Mouse (Mus musculus) liver, adult (tissue): ENCODE measurements around the gene Otop1.
A peak's percentile ranks its signal among the peaks of the same experiment; 100 is the strongest.

Experiments used
- GATA4 ChIP-seq: IDR thresholded peaks from 2 replicates; pipeline ENCODE4 v1.6.1; 2014; ENCODE audit warnings: mild to moderate bottlenecking, low read length; ENCODE audit not compliant: insufficient replicate concordance

Gene Otop1

DNA sequence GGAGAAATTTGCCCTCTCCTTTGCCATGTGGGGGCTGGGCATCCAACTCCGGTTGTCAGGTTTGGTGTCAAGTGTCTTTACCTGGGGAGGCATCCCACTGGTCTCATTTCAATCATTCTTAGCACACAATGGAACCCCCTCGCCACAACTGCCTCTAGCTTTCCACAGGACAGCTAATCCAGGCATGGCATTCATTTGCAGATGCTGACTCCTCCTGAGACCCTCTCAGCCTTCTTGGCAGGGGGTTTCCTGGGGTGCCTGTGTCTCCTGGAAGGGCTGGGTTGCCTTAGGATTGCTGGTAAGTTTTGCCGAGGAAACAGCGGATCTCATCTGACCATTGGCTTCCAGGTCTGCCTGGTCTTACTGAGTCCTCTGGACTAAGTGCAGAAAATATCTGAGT, at the start of gene Otop1:
TSS of gene Otop1 (plus strand) at position 202 of the 400 bp plus-strand sequence.
- no peak for TF ChIP-seq GATA4

- no peak for TF ChIP-seq GATA4
Observed at GRCm38 (mm10) chr5:38235422-38235821, 40.4 kb upstream of the Otop1 start.

- TF ChIP-seq GATA4, result no peak
Observed at GRCm38 (mm10) chr5:38236627-38237026, 39.1 kb upstream of the Otop1 start.

DNA sequence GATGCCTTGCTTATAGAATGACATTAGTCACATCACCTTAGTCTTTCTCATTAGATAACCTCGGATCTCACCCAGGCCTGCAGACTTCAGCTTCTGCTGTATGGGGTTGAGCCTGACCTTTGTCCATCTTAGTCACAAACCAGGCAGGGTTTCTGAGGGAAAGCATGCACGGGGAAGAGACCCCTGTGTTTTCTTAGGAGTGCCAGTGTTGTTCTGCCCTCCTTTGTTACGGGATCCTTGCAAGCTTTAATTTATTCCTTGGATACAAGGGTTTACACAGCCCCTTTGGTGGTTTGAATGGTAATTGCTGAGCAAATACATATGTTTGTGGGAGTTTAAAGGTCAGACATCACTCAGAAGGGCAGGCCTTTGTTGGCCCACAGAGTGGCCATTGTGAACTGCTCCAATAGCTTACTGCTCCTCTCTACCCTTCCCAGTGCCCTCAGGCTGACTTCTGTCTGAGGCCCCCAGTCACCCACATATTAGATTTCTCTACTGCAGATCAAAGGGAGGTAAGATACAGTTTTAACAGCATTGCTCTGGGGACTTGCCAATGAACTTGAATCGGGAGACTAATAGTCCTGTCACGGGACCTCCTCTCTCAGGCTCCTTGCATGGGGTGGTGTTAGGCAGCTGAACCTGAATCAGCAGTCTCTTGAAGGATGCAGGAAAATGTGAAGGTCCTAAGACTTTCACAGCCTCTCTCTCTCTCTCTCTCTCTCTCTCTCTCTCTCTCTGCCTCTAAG, 34.9 kb upstream of the Otop1 start:
- TF ChIP-seq GATA4, result no peak

DNA sequence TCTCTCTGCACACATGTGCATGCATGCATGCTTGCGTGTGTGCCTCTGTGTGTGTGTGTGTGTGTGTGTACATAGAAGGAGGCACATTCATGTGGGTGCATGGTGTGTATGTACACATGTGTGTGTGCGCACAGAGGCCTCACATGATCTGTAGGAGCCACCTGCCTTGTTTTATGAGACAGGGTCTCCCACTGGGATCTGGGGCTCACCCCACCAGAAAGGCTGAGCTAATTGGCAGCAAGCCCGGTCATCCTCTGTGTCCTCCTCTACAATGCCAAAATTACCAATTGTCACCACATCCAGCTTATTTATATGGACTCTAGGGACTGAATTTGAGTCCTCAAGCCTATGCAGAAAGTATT, 34.3 kb upstream of the Otop1 start:
- TF ChIP-seq GATA4, result no peak

GRCm38 (mm10) chr5:38241966-38242365, 33.8 kb upstream of the Otop1 start:
- TF ChIP-seq GATA4, result no peak

DNA sequence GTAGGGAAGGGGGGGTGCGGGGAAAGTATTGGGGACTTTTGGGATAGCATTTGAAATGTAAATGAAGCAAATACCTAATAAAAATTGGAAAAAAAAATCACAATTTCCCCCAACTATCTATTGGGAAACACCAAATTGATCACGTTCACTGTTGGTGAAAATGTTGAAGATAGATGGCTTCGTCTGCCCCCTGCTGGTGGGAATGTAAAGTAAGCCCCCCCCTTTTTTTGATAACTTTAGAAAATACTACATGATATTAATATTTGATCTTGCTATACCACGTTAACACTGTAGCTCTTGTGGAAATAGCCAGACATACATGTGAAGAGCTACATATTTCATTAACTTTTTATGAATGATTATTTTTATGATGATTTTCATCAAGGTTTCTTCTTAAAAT, 20.6 kb upstream of the Otop1 start:
- TF ChIP-seq GATA4, result no peak

GRCm38 (mm10) chr5:38255644-38256043, 20.1 kb upstream of the Otop1 start:
- peak; percentile 87; the same call in 1 of the 2 replicates for TF ChIP-seq GATA4

DNA sequence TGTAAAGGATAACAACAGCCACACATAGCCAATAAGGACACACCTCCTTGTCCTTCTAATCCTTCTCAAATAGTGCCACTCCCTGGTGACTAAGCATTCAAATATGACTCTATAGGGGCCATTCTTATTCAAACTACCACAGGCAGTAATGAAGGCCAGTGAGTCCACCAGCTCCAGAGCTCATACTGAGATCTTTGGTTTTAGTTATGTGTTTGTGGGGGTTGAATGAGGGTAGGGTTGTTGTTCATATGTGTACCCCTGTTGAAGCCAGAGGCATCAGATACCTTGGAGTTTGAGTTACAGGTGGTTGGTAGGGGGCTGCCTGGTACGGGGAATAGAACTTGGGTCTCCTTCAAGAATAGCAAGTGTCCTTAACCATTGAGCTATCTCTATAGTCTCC, 19.2 kb upstream of the Otop1 start:
- TF ChIP-seq GATA4, result no peak

GRCm38 (mm10) chr5:38258034-38258772, 17.6 kb upstream of the Otop1 start:
- no peak for TF ChIP-seq GATA4

DNA sequence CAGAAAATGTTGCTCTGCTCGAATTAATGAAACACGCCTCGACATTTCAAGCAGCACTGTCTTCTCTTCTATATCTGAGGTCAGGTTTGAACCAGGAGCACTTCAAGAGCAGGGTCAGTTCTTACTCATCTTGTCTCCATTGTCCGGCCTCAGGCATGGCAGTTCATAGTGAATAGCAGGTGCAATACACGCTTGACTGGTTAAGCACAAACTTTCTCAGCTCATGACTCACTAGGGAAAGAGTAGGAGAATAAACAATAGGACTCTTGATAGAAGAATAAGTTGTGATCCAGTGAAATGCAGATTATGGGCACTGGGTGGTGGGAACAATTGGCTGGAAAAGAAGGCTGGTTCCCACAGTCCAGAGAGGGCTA, 17.0 kb upstream of the Otop1 start:
- TF ChIP-seq GATA4, result no peak

DNA sequence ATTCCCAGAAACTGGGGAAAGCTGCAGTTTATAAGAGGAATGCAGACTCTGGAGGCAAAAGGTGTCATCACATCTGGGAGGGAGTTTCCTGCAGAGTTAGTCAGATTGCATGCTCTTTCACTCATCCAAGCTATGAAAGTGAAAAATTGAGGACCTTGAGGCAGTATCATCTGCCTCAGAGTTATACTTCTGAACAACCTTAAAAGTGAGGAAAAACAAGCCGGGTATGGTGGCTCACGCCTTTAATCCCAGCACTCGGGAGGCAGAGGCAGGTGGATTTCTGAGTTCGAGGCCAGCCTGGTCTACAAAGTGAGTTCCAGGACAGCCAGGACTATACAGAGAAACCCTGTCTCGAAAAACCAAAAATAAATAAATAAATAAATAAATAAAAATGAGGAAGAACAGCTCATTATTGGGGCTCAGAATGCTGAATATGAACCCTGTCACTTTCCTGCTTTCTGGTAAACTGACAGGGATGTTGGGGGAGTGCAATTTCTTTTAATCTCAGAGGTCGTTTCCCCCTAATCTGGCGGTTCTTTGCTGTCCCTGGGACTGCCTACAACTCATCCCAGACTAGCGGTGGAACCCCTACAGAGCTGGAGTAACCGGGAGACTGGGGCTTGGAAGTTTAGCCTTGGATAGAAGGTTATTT, 16.2 kb upstream of the Otop1 start:
- TF ChIP-seq GATA4, result no peak

DNA sequence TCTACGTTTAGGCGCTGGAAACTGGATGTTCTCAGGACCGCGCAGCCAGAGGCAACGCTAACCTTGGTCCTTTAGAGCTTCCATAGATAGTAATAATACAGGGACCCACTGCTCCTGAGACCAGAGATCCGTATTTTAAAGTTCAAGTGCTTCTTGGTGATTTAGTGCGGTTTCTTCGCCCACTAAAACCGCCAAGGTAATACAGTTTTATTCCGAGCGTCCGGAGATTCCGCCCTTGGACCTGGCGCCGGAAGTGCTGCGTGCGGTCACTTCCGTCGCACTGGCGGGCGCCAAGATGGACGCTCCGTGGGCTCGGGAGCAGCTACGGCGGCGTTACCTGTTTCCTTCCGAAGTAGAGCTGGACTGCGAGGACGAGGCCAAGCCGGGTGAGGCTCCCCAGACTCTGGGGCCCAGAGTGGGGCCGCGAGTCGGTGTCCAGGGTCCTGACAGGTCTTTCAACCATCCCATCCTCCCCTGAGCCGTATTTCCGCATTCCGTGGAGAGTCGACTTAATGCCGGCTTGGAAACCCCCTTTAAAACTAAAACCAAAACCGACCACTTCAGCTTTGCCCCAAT, 15.6 kb upstream of the Otop1 start, which contains the start of gene Tmem128:
TSS of gene Tmem128 (plus strand) at position 79 of the 576 bp plus-strand sequence.
- TF ChIP-seq GATA4, result no peak; the same call in 1 of the 2 replicates

- TF ChIP-seq GATA4, result no peak
Observed at GRCm38 (mm10) chr5:38270942-38271341, 4.8 kb upstream of the Otop1 start.

DNA sequence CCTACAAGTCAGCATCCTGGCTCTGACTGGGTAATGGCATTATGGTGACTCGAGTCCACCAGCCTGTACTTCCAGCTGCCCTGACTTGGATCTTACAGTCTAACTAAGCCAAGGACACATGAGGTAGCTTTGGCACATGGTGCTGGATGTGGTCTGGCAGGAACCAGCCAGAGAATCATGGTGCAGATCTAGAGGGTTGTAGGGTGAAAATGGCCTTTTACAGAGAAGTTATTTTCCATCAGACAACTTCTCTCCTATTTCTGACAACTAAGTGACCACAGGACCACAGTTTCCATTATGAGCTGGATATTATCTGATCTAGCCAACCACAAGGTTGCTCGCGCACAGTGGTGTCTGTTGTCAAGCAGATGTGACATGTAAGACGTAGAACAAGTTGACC, 1.9 kb upstream of the Otop1 start:
- no peak for TF ChIP-seq GATA4

- TF ChIP-seq GATA4, result no peak
Observed at GRCm38 (mm10) chr5:38276451-38276850, 679 bp downstream of the Otop1 start.
